Mouse (Mus musculus): ENCODE data around the gene Rgs17. TPM values are rescaled to one million over a fixed set of nuclear protein-coding genes. Genes with fewer than 3 reads are reported as not detected.

The Rgs17 gene
- 24.5 TPM for polyA plus RNA-seq (2014; fragmentation: Illumina TruSeq; extraction: RNeasy Lipid Tissue Mini Kit (QIAGEN cat#74804); ENCODE audit: low read depth, low replicate concordance)

GRCm38 (mm10) chr10:5922294-5922828, at the start of gene Rgs17:
Gene Rgs17, minus strand, starts transcription at chr10:5922400.

GRCm38 (mm10) chr10:5823740-5824491, 98.3 kb downstream of the Rgs17 start, which contains the start of gene Mtrf1l:
Gene Mtrf1l, minus strand, starts transcription at chr10:5823910.

GRCm38 (mm10) chr10:5805243-5805730, 116.9 kb downstream of the Rgs17 start, which contains the start of gene Fbxo5:
Gene Fbxo5, minus strand, starts transcription at chr10:5805600.

Other genes starting within 250 kb of the Rgs17 start
- gene Fbxo5, start 116.8 kb downstream of the Rgs17 start, polyA plus RNA-seq (2014; fragmentation: Illumina TruSeq; extraction: RNeasy Lipid Tissue Mini Kit (QIAGEN cat#74804); ENCODE audit: low read depth, low replicate concordance): 16.8 TPM
- gene Mtrf1l, start 98.5 kb downstream of the Rgs17 start, polyA plus RNA-seq (2014; fragmentation: Illumina TruSeq; extraction: RNeasy Lipid Tissue Mini Kit (QIAGEN cat#74804); ENCODE audit: low read depth, low replicate concordance): 44.3 TPM

Data from sigmoid colon, adult 10 weeks (tissue).